Mouse (Mus musculus): ENCODE data around the gene Ubxn11.

Ubxn11 gene

GRCm38 (mm10) chr4:134121571-134121970 lies 19.2 kb downstream of the Ubxn11 start:
- no peak for TF ChIP-seq GATA4 (IDR thresholded peaks at IDR 0.05; ENCODE audit: insufficient replicate concordance, low read length)

- no peak for TF ChIP-seq GATA4 (IDR thresholded peaks at IDR 0.05; ENCODE audit: insufficient replicate concordance, low read length)
These were observed 19.9 kb downstream of the Ubxn11 start for GRCm38 (mm10) chr4:134122281-134122680.

GRCm38 (mm10) chr4:134123147-134123546 lies 20.8 kb downstream of the Ubxn11 start:
- TF ChIP-seq GATA4 (IDR thresholded peaks at IDR 0.05; ENCODE audit: insufficient replicate concordance, low read length) = no peak

- no peak for TF ChIP-seq GATA4 (IDR thresholded peaks at IDR 0.05; ENCODE audit: insufficient replicate concordance, low read length)
These were observed 21.5 kb downstream of the Ubxn11 start for GRCm38 (mm10) chr4:134123680-134124551.

GRCm38 (mm10) chr4:134125383-134126060 lies 23.2 kb downstream of the Ubxn11 start:
- no peak for TF ChIP-seq GATA4 (IDR thresholded peaks at IDR 0.05; ENCODE audit: insufficient replicate concordance, low read length)

- TF ChIP-seq GATA4 (IDR thresholded peaks at IDR 0.05; ENCODE audit: insufficient replicate concordance, low read length) = no peak
These were observed 24.1 kb downstream of the Ubxn11 start for GRCm38 (mm10) chr4:134126300-134127120.

- no peak for TF ChIP-seq GATA4 (IDR thresholded peaks at IDR 0.05; ENCODE audit: insufficient replicate concordance, low read length)
These were observed 24.7 kb downstream of the Ubxn11 start for GRCm38 (mm10) chr4:134127121-134127455.

- no peak for TF ChIP-seq GATA4 (IDR thresholded peaks at IDR 0.05; ENCODE audit: insufficient replicate concordance, low read length)
These were observed 25.4 kb downstream of the Ubxn11 start for GRCm38 (mm10) chr4:134127793-134128192.

- TF ChIP-seq GATA4 (IDR thresholded peaks at IDR 0.05; ENCODE audit: insufficient replicate concordance, low read length) = no peak
These were observed 26.0 kb downstream of the Ubxn11 start, which contains the start of gene Sh3bgrl3 for GRCm38 (mm10) chr4:134128221-134128982. Gene Sh3bgrl3, minus strand, starts transcription at chr4:134128789.

- TF ChIP-seq GATA4 (IDR thresholded peaks at IDR 0.05; ENCODE audit: insufficient replicate concordance, low read length) = no peak
These were observed 26.6 kb downstream of the Ubxn11 start for GRCm38 (mm10) chr4:134128983-134129362.

GRCm38 (mm10) chr4:134129482-134129881 lies 27.1 kb downstream of the Ubxn11 start:
- TF ChIP-seq GATA4 (IDR thresholded peaks at IDR 0.05; ENCODE audit: insufficient replicate concordance, low read length) = no peak

GRCm38 (mm10) chr4:134132117-134132516 lies 29.7 kb downstream of the Ubxn11 start:
- TF ChIP-seq GATA4 (IDR thresholded peaks at IDR 0.05; ENCODE audit: insufficient replicate concordance, low read length) = no peak

GRCm38 (mm10) chr4:134132519-134133095 lies 30.2 kb downstream of the Ubxn11 start:
- TF ChIP-seq GATA4 (IDR thresholded peaks at IDR 0.05; ENCODE audit: insufficient replicate concordance, low read length) = no peak

- TF ChIP-seq GATA4 (IDR thresholded peaks at IDR 0.05; ENCODE audit: insufficient replicate concordance, low read length) = no peak
These were observed 34.0 kb downstream of the Ubxn11 start for GRCm38 (mm10) chr4:134136280-134136926.
